Mouse (Mus musculus): ENCODE results near the gene Sgcb. TPM values are rescaled to one million over a fixed set of nuclear protein-coding genes. Genes with fewer than 3 reads are reported as not detected.
"Not testable (repeated sequence)": the region's sequence is repeated elsewhere in the genome, so short reads cannot be mapped to it uniquely, and the experiment has no call there.

Sgcb gene
- polyA plus RNA-seq, 1 experiment from 2014 or later: 38.1 TPM

GRCm38 (mm10) chr5:73601361-73601763 lies 46.2 kb downstream of the Sgcb start:
- Histone ChIP-seq H3K9me3 (no peaks in the 10 kb centered on the region), H3K27ac (replicated peaks) (no peak overlapping the region), H3K36me3 (no peaks in the 10 kb centered on the region), H3K4me3 (no peak overlapping the region), H3K9ac (no peak overlapping the region), H3K4me2 (no peak overlapping the region), H3K27me3 (no peaks in the 10 kb centered on the region), H3K4me1 (replicated peaks) (peaks cover 28% of the 10 kb centered on the region)
- peak; percentile 13; the same call in 1 of the 2 replicates for ATAC-seq (ENCODE audit: low read depth)
- 42% methylated on average over 8 of the region's 8 CpGs for WGBS

DNA sequence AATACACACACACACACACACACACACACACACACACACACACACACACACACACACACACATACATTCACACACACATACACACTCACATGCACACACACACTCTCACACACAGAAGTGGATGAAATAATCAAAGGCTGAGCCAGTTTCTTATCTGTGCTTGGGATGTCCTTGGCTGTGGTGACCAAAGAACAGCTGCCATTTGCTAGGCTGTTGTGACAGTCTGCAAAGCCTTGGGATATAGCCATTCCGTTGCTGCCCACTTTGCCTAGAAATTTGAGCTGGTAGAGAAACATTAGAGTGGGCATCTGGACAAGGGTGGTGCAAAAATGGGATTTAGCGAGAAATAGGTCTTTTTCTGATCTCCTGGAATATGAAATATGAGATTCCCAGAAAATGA lies 47.6 kb downstream of the Sgcb start:
- peaks cover 28% of the 10 kb centered on the region for H3K4me1 ChIP-seq (replicated peaks)
- H3K9ac ChIP-seq: no peak overlapping the region
- H3K4me3 ChIP-seq: no peak overlapping the region
- no peaks in the 10 kb centered on the region for H3K9me3 ChIP-seq
- H3K4me2 ChIP-seq: no peak overlapping the region
- H3K27me3 ChIP-seq: no peaks in the 10 kb centered on the region
- no peak overlapping the region for H3K27ac ChIP-seq (replicated peaks)
- ATAC-seq (ENCODE audit: low read depth): no peak
- no peaks in the 10 kb centered on the region for H3K36me3 ChIP-seq
- WGBS: 75% methylated on average over 2 of the region's 2 CpGs

GRCm38 (mm10) chr5:73598943-73599695 lies 48.5 kb downstream of the Sgcb start:
- no peak overlapping the region for H3K4me2 ChIP-seq
- no peak overlapping the region for H3K27ac ChIP-seq (replicated peaks)
- no peak overlapping the region for H3K9ac ChIP-seq
- ATAC-seq (ENCODE audit: low read depth): peak; percentile 45; the same call in 1 of the 2 replicates
- WGBS: 74% methylated on average over 5 of the region's 5 CpGs
- H3K27me3 ChIP-seq: no peaks in the 10 kb centered on the region
- no peak overlapping the region for H3K4me3 ChIP-seq
- H3K36me3 ChIP-seq: no peaks in the 10 kb centered on the region
- H3K9me3 ChIP-seq: no peaks in the 10 kb centered on the region
- H3K4me1 ChIP-seq (replicated peaks): peaks cover 28% of the 10 kb centered on the region

DNA sequence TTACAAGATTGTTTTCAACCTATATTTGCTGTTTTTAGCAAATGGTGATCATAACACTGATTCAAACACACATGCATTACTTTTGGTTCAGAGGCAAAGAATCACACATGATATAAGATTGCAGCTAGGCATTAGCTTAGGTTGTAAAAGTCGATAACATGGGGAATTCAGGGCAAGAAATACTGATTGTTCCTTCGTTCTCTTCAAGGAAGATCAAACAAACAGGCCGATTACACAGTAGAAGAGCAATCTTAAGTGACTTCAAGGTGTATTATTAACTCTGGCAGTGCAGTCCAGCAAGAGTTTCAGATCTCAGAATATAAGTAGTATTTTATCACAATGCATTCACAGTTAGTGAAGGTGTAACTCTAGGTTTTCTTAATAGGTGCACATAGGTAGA lies 60.5 kb downstream of the Sgcb start:
- WGBS: 53% methylated on average over 3 of the region's 3 CpGs
- Histone ChIP-seq H3K9me3 (no peaks in the 10 kb centered on the region), H3K27me3 (no peaks in the 10 kb centered on the region)

DNA sequence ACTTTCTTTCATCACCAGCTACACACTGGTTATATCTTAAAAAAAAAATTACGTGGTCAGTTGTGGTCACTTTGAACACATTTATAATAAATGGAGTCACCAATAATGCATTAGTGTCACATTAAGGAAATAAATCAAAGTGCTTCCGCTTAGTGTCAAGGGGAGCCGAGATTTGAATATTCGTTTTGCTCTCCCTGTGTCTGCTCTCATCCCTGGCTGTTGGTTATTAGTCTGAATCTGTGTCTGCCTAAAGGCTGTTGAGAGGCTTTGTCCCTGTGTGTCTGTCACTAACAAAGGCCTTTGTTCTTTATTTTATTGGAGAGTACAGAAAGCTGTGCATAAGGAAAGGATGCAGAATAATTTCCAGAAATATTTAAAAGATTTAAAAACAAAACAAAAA lies 61.0 kb downstream of the Sgcb start:
- H3K27ac ChIP-seq (replicated peaks): no peak overlapping the region
- 30% methylated on average over 4 of the region's 4 CpGs for WGBS

More for the DNA sequence above, 60.5 kb downstream of the Sgcb start:
- no peak overlapping the region for H3K4me3 ChIP-seq
- ATAC-seq (ENCODE audit: low read depth): no peak
- no peak overlapping the region for H3K4me2 ChIP-seq
- no peak overlapping the region for H3K27ac ChIP-seq (replicated peaks)
- no peak overlapping the region for H3K9ac ChIP-seq
- peaks cover 16% of the 10 kb centered on the region for H3K4me1 ChIP-seq (replicated peaks)
- no peaks in the 10 kb centered on the region for H3K36me3 ChIP-seq

GRCm38 (mm10) chr5:73585212-73586115 lies 62.1 kb downstream of the Sgcb start:
- H3K36me3 ChIP-seq: no peaks in the 10 kb centered on the region
- no peaks in the 10 kb centered on the region for H3K9me3 ChIP-seq
- peak; percentile 63 for ATAC-seq (ENCODE audit: low read depth)
- H3K9ac ChIP-seq: no peak overlapping the region
- H3K27ac ChIP-seq (replicated peaks): peak overlapping the region; percentile 70
- H3K4me2 ChIP-seq: no peak overlapping the region
- WGBS: 26% methylated on average over 7 of the region's 7 CpGs
- H3K4me3 ChIP-seq: no peak overlapping the region
- peaks cover 16% of the 10 kb centered on the region for H3K4me1 ChIP-seq (replicated peaks)
- no peaks in the 10 kb centered on the region for H3K27me3 ChIP-seq

More for the DNA sequence above, 61.0 kb downstream of the Sgcb start:
- H3K9ac ChIP-seq: no peak overlapping the region
- no peak overlapping the region for H3K4me3 ChIP-seq
- H3K27me3 ChIP-seq: no peaks in the 10 kb centered on the region
- ATAC-seq (ENCODE audit: low read depth): no peak
- peaks cover 16% of the 10 kb centered on the region for H3K4me1 ChIP-seq (replicated peaks)
- no peaks in the 10 kb centered on the region for H3K36me3 ChIP-seq
- no peak overlapping the region for H3K4me2 ChIP-seq
- H3K9me3 ChIP-seq: no peaks in the 10 kb centered on the region

GRCm38 (mm10) chr5:73584011-73584410 lies 63.6 kb downstream of the Sgcb start:
- ATAC-seq (ENCODE audit: low read depth); H3K27me3 ChIP-seq; H3K4me3 ChIP-seq; H3K36me3 ChIP-seq; H3K27ac ChIP-seq (replicated peaks); H3K9ac ChIP-seq; H3K9me3 ChIP-seq; H3K4me2 ChIP-seq: not testable (repeated sequence)
- WGBS: 63% methylated on average over 6 of the region's 6 CpGs
- H3K4me1 ChIP-seq (replicated peaks): peaks cover 16% of the 10 kb centered on the region

Other genes starting within 250 kb of the Sgcb start
- gene Cwh43, start 241.7 kb downstream of the Sgcb start, polyA plus RNA-seq (2015; fragmentation: Nextera tagmentation; extraction: Ambion mirVana): 0.32 and 0.33 TPM in 2 replicates
- 49.7 and 56.6 TPM in 2 replicates for gene Dcun1d4, start 166.8 kb downstream of the Sgcb start, polyA plus RNA-seq (2015; fragmentation: Nextera tagmentation; extraction: Ambion mirVana)
- gene Lrrc66, start 15.3 kb downstream of the Sgcb start, polyA plus RNA-seq (2015; fragmentation: Nextera tagmentation; extraction: Ambion mirVana): not detected in 2 replicates
- gene Spata18, start 3.6 kb upstream of the Sgcb start, polyA plus RNA-seq (2015; fragmentation: Nextera tagmentation; extraction: Ambion mirVana): 0.22 and 0.23 TPM in 2 replicates

All from neural tube, embryonic 13.5 days (tissue).